Mouse (Mus musculus) bone marrow macrophage, adult 2 months (primary cell): Measurements from ENCODE around the gene Gng7. TPM values are rescaled to one million over a fixed set of nuclear protein-coding genes. Genes with fewer than 3 reads are reported as not detected.

Experiments used
- H3K27ac ChIP-seq: 2 replicates; pipeline ENCODE4 v1.5.1; 2012; ENCODE audit warnings: low read depth, low read length; ENCODE audit not compliant: insufficient read depth
- H3K4me1 ChIP-seq: 2 replicates; pipeline ENCODE4 v1.6.1; 2012; ENCODE audit warnings: low read length; ENCODE audit not compliant: control insufficient read depth, insufficient read depth
- H3K4me3 ChIP-seq: 2 replicates; pipeline ENCODE4 v1.5.1; 2012; ENCODE audit warnings: mild to moderate bottlenecking, low read length, moderate library complexity; ENCODE audit not compliant: insufficient read depth
- CTCF ChIP-seq: IDR thresholded peaks from 2 replicates; pipeline ENCODE4 v1.5.1; 2012; ENCODE audit warnings: low read depth, mild to moderate bottlenecking, low read length, moderate library complexity
- POLR2A ChIP-seq: IDR thresholded peaks from 2 replicates; pipeline ENCODE4 v1.6.1; 2012; ENCODE audit warnings: mild to moderate bottlenecking, low read depth, low read length, borderline replicate concordance
- polyA plus RNA-seq: library from polyadenylated mRNA; stranded (reverse); fragments of >200 nt; gene quantifications from 2 replicates; pipeline ENCODE4 v1.2.4, GENCODE M21; 2012; ENCODE audit not compliant: missing spikeins, insufficient read depth, insufficient read length

Gng7 gene
- polyA plus RNA-seq, 1 experiment: 4.6 TPM

DNA sequence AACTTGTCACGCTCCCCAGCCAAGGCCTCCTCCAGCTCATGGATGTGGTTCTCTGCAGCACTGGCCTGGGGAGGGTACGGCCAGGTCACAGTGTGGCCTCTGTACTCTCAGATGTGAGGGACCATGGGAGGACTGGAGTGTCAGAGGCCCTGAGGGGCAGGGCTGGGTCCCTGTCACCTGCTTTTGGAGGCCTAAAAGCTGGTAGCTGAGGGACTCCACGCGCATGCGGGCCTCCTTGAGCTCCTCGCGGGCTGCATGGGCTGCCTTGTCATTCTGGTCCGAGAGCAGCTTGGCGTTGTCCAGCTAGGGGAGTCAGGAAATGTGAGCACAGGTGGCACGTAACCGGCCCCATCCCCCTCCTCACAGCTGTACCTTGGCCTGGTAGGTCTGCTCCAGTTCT lies 110.0 kb downstream of the Gng7 start:
- no peak for TF ChIP-seq CTCF
- no peak for TF ChIP-seq POLR2A
- H3K27ac ChIP-seq: no peak overlapping the region
- H3K4me1 ChIP-seq: peaks cover 5% of the 10 kb centered on the region; the same call in 1 of the 2 replicates
- no peak overlapping the region for H3K4me3 ChIP-seq

DNA sequence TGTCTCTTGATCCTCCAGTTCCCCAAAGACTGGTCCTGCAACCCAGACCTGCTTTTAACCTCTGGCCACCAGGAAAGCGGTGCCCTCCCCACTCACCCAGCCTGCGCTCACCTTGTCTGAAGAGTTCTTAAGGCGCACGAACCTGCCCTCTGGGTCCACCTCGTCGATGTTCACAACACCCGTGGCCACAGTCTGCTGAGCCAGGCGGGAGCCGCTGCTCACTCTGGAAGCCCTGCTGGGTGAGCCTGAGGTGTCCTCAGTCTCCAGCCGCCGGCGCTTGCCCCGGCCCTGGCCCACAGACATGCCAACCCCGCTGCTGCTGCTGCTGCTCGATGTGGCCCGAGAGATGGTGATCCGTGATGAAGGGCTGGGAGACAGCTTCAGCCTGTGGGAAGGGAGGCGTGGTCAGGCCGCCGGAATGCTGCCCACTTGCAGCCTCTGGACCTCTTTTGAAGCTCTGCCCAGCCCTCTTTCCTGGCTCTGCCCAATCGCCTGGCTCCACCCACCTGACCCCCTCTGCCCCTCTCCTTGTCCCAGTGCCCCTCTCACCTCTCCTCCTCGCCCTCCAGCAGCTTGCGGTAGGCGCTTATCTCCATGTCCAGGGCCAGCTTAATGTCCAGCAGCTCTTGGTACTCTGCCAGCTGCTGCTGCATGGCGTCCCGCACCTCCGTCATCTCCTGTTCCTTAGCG lies 110.6 kb downstream of the Gng7 start:
- Histone ChIP-seq H3K4me3 (no peak overlapping the region), H3K27ac (no peak overlapping the region), H3K4me1 (peaks cover 5% of the 10 kb centered on the region)
- TF ChIP-seq CTCF (no peak), POLR2A (no peak)

DNA sequence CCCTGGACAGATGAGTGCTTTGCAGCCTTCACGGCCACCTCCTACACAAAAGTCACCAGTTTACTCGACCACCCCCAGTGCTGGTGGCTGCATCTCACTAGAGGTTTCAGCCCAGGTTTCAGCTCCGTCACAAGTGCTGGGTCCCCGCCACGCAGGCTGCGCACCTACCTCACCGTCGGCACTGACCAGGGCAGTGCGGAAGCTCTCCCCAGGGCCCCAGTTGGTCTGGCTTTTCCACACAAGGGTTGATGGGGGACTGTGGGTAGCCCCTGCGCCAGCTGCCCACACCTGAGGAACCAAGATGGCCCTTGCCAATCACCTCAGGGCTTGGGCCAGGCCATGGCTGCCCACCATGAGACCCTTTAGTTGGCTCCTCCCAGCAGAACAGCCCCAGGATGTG lies 111.5 kb downstream of the Gng7 start:
- TF ChIP-seq POLR2A: no peak
- Histone ChIP-seq H3K27ac (no peak overlapping the region), H3K4me1 (peaks cover 8% of the 10 kb centered on the region), H3K4me3 (no peak overlapping the region)

DNA sequence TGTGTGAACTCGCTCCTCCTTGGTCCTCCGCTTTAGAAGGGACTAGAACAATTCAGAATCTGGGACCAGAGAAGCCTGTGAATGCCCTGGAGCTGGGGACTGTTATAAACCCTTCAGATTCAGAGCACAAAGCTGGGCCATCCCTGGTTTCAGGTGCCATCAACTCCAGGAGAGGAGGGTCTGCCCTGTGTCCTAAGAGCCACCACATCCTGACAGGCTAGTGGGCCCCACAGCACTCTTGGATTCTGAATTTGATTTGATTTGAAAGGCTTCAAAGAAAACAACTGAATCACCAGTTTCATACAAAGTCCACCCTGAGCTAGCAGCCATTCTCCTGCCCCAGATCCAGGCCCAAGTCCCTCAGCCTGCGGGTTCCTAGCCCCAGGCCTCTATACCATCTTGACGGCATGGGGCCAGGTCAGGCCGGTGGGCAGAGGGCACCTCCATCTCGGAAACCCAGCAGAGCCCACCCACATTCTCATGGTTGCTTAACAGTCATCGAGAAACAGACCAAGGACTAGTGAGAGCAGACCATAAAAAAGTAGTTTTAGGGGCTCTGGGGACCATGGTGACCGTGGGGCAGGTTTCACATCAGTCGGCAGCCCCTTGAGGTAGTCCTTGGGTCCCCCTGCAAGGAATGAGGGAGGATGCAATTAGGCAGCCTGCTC lies 112.3 kb downstream of the Gng7 start:
- TF ChIP-seq CTCF: no peak
- TF ChIP-seq POLR2A: no peak
- no peak overlapping the region for H3K27ac ChIP-seq
- H3K4me1 ChIP-seq: peaks cover 8% of the 10 kb centered on the region
- H3K4me3 ChIP-seq: no peak overlapping the region

- peaks cover 8% of the 10 kb centered on the region for H3K4me1 ChIP-seq
- H3K27ac ChIP-seq: peak overlapping the region; percentile 17
- no peak overlapping the region; the same call in 1 of the 2 replicates for H3K4me3 ChIP-seq
Measured at GRCm38 (mm10) chr10:80901409-80902272, 113.1 kb downstream of the Gng7 start.

GRCm38 (mm10) chr10:80900318-80901247 lies 114.2 kb downstream of the Gng7 start, which contains the start of gene Timm13:
Gene Timm13 (minus strand): TSS chr10:80900969.
- Histone ChIP-seq H3K27ac (peak within 1 kb of the TSS; percentile 73), H3K4me3 (peak within 1 kb of the TSS; percentile 72), H3K4me1 (peaks cover 8% of the 10 kb centered on the region)
- no peak for TF ChIP-seq CTCF
- no peak for TF ChIP-seq POLR2A

More at GRCm38 (mm10) chr10:80901409-80902272, 113.1 kb downstream of the Gng7 start:
- TF ChIP-seq POLR2A (no peak), CTCF (no peak)

- Histone ChIP-seq H3K27ac (peak overlapping the region; percentile 41), H3K4me3 (peak overlapping the region; percentile 72), H3K4me1 (peaks cover 8% of the 10 kb centered on the region)
- no peak for TF ChIP-seq POLR2A
- no peak for TF ChIP-seq CTCF
Measured at GRCm38 (mm10) chr10:80899591-80900317, 115.0 kb downstream of the Gng7 start.

DNA sequence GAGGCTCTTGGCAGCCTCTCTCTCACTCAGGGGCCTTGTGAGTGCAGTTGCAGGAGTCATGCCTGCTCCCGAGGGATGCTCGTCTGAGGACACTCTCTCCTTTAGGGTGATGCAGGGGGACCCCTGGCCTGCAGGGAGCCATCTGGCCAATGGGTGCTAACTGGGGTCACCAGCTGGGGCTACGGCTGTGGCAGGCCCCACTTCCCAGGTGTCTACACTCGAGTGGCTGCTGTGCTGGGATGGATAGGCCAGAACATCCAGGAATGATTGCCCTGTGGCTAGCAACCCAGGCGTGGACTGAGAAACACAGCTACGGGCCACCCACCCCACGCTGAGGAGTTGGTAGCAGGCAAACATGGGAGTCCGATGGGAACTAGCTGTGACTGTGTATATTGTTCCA lies 115.7 kb downstream of the Gng7 start:
- Histone ChIP-seq H3K4me1 (peaks cover 8% of the 10 kb centered on the region), H3K4me3 (peak overlapping the region; percentile 72), H3K27ac (no peak overlapping the region)
- TF ChIP-seq POLR2A (no peak), CTCF (no peak)

Other genes with a start within 250 kb of the Gng7 start
- 38.5 and 51.4 TPM in 2 replicates for gene Sf3a2, start 216.7 kb downstream of the Gng7 start, polyA plus RNA-seq
- 117 and 122 TPM in 2 replicates for gene Plekhj1, start 216.3 kb downstream of the Gng7 start, polyA plus RNA-seq
- not detected in 2 replicates for gene Amh, start 209.7 kb downstream of the Gng7 start, polyA plus RNA-seq
- gene Jsrp1, start 201.4 kb downstream of the Gng7 start, polyA plus RNA-seq: not detected in 2 replicates
- gene Oaz1, start 188.3 kb downstream of the Gng7 start, polyA plus RNA-seq: 823 and 921 TPM in 2 replicates
- not detected in 2 replicates for gene Lingo3, start 170.9 kb downstream of the Gng7 start, polyA plus RNA-seq
- gene Lsm7, start 159.7 kb downstream of the Gng7 start, polyA plus RNA-seq: 49.7 and 54.3 TPM in 2 replicates
- 15.0 and 20.2 TPM in 2 replicates for gene Sppl2b, start 159.7 kb downstream of the Gng7 start, polyA plus RNA-seq
- gene Tmprss9, start 143.1 kb downstream of the Gng7 start, polyA plus RNA-seq: not detected in 2 replicates
- 76.6 and 101 TPM in 2 replicates for gene Timm13, start 114.0 kb downstream of the Gng7 start, polyA plus RNA-seq
- 18.9 and 19.5 TPM in 2 replicates for gene Lmnb2, start 96.7 kb downstream of the Gng7 start, polyA plus RNA-seq
- gene Gadd45b, start 84.9 kb downstream of the Gng7 start, polyA plus RNA-seq: 15.8 and 20.9 TPM in 2 replicates
- not detected in 2 replicates for gene Diras1, start 10.7 kb upstream of the Gng7 start, polyA plus RNA-seq
- gene Slc39a3, start 22.5 kb upstream of the Gng7 start, polyA plus RNA-seq: 14.0 and 14.5 TPM in 2 replicates
- gene Sgta, start 45.2 kb upstream of the Gng7 start, polyA plus RNA-seq: 58.5 and 66.8 TPM in 2 replicates
- 7.4 and 10.8 TPM in 2 replicates for gene Thop1, start 55.1 kb upstream of the Gng7 start, polyA plus RNA-seq
- gene Creb3l3, start 83.9 kb upstream of the Gng7 start, polyA plus RNA-seq: 1.3 TPM in 2 replicates
- gene Map2k2, start 91.0 kb upstream of the Gng7 start, polyA plus RNA-seq: 71.4 and 77.6 TPM in 2 replicates
- 52.0 and 54.9 TPM in 2 replicates for gene Zbtb7a, start 120.3 kb upstream of the Gng7 start, polyA plus RNA-seq
- gene Pias4, start 153.0 kb upstream of the Gng7 start, polyA plus RNA-seq: 21.9 and 28.2 TPM in 2 replicates
- gene Eef2, start 161.7 kb upstream of the Gng7 start, polyA plus RNA-seq: 877 and 1,003 TPM in 2 replicates
- 36.4 and 39.8 TPM in 2 replicates for gene Dapk3, start 168.1 kb upstream of the Gng7 start, polyA plus RNA-seq
- gene 4930442H23Rik, start 168.9 kb upstream of the Gng7 start, polyA plus RNA-seq: not detected in 2 replicates
- not detected in 2 replicates for gene Nmrk2, start 187.1 kb upstream of the Gng7 start, polyA plus RNA-seq
- gene Atcay, start 215.9 kb upstream of the Gng7 start, polyA plus RNA-seq: not detected in 2 replicates
- gene Zfr2, start 218.2 kb upstream of the Gng7 start, polyA plus RNA-seq: 2.7 and 3.0 TPM in 2 replicates
- gene Matk, start 238.0 kb upstream of the Gng7 start, polyA plus RNA-seq: 10.8 and 14.4 TPM in 2 replicates